Mouse (Mus musculus): ENCODE data around the gene Zdhhc14.

Gene Zdhhc14

GRCm38 (mm10) chr17:5491801-5492745, at the start of gene Zdhhc14:
TSS of gene Zdhhc14 (plus strand) at chr17:5492557.
- peak; percentile 94 for DNase-seq

- DNase-seq = no peak
Measured at GRCm38 (mm10) chr17:5443260-5443659, 49.1 kb upstream of the Zdhhc14 start.

GRCm38 (mm10) chr17:5443751-5444150, 48.6 kb upstream of the Zdhhc14 start:
- DNase-seq = no peak

GRCm38 (mm10) chr17:5453657-5454056, 38.7 kb upstream of the Zdhhc14 start:
- no peak for DNase-seq

GRCm38 (mm10) chr17:5463912-5464311, 28.4 kb upstream of the Zdhhc14 start:
- DNase-seq = no peak

GRCm38 (mm10) chr17:5466736-5467135, 25.6 kb upstream of the Zdhhc14 start:
- no peak for DNase-seq

- no peak for DNase-seq
Measured at GRCm38 (mm10) chr17:5467177-5467576, 25.2 kb upstream of the Zdhhc14 start.

GRCm38 (mm10) chr17:5472268-5472667, 20.1 kb upstream of the Zdhhc14 start:
- no peak for DNase-seq

- DNase-seq = no peak
Measured at GRCm38 (mm10) chr17:5475960-5476725, 16.2 kb upstream of the Zdhhc14 start.

- no peak for DNase-seq
Measured at GRCm38 (mm10) chr17:5483456-5483855, 8.9 kb upstream of the Zdhhc14 start.

- no peak for DNase-seq
Measured at GRCm38 (mm10) chr17:5484663-5485062, 7.7 kb upstream of the Zdhhc14 start.

GRCm38 (mm10) chr17:5488156-5488555, 4.2 kb upstream of the Zdhhc14 start:
- no peak for DNase-seq

- no peak for DNase-seq
Measured at GRCm38 (mm10) chr17:5490351-5490750, 2.0 kb upstream of the Zdhhc14 start.

GRCm38 (mm10) chr17:5491031-5491800, 1.1 kb upstream of the Zdhhc14 start:
- peak; percentile 97 for DNase-seq

GRCm38 (mm10) chr17:5492746-5493160, 396 bp downstream of the Zdhhc14 start:
- no peak for DNase-seq

GRCm38 (mm10) chr17:5493161-5493771, 909 bp downstream of the Zdhhc14 start:
- DNase-seq = peak; percentile 63

GRCm38 (mm10) chr17:5493809-5494208, 1.5 kb downstream of the Zdhhc14 start:
- no peak for DNase-seq

GRCm38 (mm10) chr17:5494832-5495231, 2.5 kb downstream of the Zdhhc14 start:
- DNase-seq = no peak

GRCm38 (mm10) chr17:5497695-5498094, 5.3 kb downstream of the Zdhhc14 start:
- DNase-seq = peak; percentile 84

GRCm38 (mm10) chr17:5498996-5499395, 6.6 kb downstream of the Zdhhc14 start:
- DNase-seq = no peak

- DNase-seq = no peak
Measured at GRCm38 (mm10) chr17:5503981-5504760, 11.8 kb downstream of the Zdhhc14 start.

- DNase-seq = no peak
Measured at GRCm38 (mm10) chr17:5504969-5505368, 12.6 kb downstream of the Zdhhc14 start.
